Mouse (Mus musculus) heart, embryonic 13.5 days (tissue): Measurements from ENCODE around the gene Col11a2. TPM values are rescaled to one million over a fixed set of nuclear protein-coding genes. Genes with fewer than 3 reads are reported as not detected.
A peak's percentile ranks its signal among the peaks of the same experiment; 100 is the strongest.

Experiments used
- ATAC-seq: fragments of 200-750 bp; cut with Nextera tagmentation; 2 replicates; pipeline ENCODE4 v1.8.0; 2017; ENCODE audit warnings: moderate TSS enrichment; ENCODE audit not compliant: insufficient number of reproducible peaks, low FRiP score, low TSS enrichment; ENCODE audit errors: extremely low read depth
- H3K27ac ChIP-seq: fragments of 300-500 bp; sonication (generic); replicated peaks from 2 replicates; pipeline ENCODE4 v1.5.1; 2015; ENCODE audit warnings: moderate library complexity, mild to moderate bottlenecking, inconsistent platforms
- H3K27me3 ChIP-seq: fragments of 300-500 bp; sonication (generic); replicated peaks from 2 replicates; pipeline ENCODE4 v1.6.1; 2015; ENCODE audit warnings: mild to moderate bottlenecking, inconsistent platforms
- H3K36me3 ChIP-seq: fragments of 300-500 bp; sonication (generic); 2 replicates; pipeline ENCODE4 v1.6.1; 2015; ENCODE audit warnings: mild to moderate bottlenecking, inconsistent platforms
- H3K4me1 ChIP-seq: fragments of 300-500 bp; sonication (generic); 2 replicates; pipeline ENCODE4 v1.6.1; 2015; ENCODE audit warnings: inconsistent platforms
- H3K4me2 ChIP-seq: fragments of 300-500 bp; sonication (generic); 2 replicates; pipeline ENCODE4 v1.6.1; 2015; ENCODE audit warnings: inconsistent platforms, mild to moderate bottlenecking, moderate library complexity
- H3K4me3 ChIP-seq: fragments of 300-500 bp; sonication (generic); 2 replicates; pipeline ENCODE4 v1.5.1; 2015; ENCODE audit warnings: moderate library complexity, mild to moderate bottlenecking, inconsistent platforms
- H3K9ac ChIP-seq: fragments of 300-500 bp; sonication (generic); 2 replicates; pipeline ENCODE4 v1.6.1; 2015; ENCODE audit warnings: inconsistent platforms, mild to moderate bottlenecking, moderate library complexity
- H3K9me3 ChIP-seq: fragments of 300-500 bp; sonication (generic); 2 replicates; pipeline ENCODE4 v1.6.1; 2016; ENCODE audit warnings: inconsistent platforms
- WGBS: fragments of 180-500 bp; shearing (Covaris S2); methylation state at CpG from one replicate; pipeline ENCODE4 v1.1.7; 2015; ENCODE audit warnings: mixed read lengths; 5-methylcytosine and 5-hydroxymethylcytosine counted together
- polyA plus RNA-seq: library from polyadenylated mRNA; unstranded; fragments of >200 nt; fragmentation: Nextera tagmentation; extraction: Ambion mirVana; gene quantifications from 2 replicates; pipeline ENCODE4 v1.2.1, GENCODE M21; 2015

The Col11a2 gene
- polyA plus RNA-seq, 1 experiment from 2014 or later: 0.64 TPM

DNA sequence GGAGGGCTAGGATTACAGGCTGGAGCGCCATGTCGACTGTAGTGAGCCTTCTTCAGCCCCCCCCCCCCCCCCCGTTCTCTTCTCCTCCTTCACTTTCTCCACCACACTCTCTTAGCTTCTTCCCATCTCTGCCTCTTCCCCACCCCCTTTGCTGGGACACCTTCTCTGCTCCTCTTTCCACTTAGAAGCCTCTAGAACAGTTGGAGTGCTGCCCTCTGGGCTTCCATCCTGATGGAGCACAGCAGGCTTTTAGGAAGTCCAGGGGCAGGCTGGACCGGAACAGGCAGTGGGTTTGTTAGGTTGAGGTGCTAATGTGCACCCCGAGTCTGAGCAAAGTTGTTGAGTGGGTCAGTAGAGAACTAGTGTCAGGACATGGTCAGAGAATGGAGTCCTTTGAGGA lies 29.1 kb upstream of the Col11a2 start:
- Histone ChIP-seq H3K36me3 (no peaks in the 10 kb centered on the region), H3K27me3 (peaks cover 27% of the 10 kb centered on the region), H3K4me1 (no peaks in the 10 kb centered on the region), H3K4me2 (no peak overlapping the region), H3K4me3 (no peak overlapping the region), H3K9me3 (0 out of 2 replicates have a peak, but pooled peaks cover 3% of the 10 kb centered on the region), H3K9ac (no peak overlapping the region), H3K27ac (no peak overlapping the region)
- 71% methylated on average over 5 of the region's 5 CpGs for WGBS
- no peak for ATAC-seq

DNA sequence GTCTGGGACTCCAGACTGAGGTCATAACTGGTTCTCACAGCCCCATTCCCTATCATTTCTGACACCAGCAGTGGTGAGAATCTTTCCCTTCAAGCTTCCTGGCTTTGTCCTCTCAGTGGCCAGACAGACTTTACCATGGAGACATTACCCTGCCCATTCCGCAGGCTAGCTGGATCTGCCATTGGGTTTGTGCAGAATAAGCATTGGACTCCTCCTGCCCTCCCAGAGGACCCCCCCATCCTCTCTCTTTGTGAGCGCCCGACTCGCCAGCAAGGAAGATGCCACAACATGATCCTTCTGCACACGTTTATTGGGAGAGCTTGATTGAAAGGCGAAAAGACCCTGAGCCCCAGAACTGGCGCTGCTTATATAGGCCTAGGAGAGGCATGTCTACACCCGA lies 25.8 kb upstream of the Col11a2 start:
- no peak overlapping the region for H3K9ac ChIP-seq
- no peaks in the 10 kb centered on the region for H3K36me3 ChIP-seq
- peaks cover 11% of the 10 kb centered on the region; the same call in 1 of the 2 replicates for H3K27me3 ChIP-seq
- no peak overlapping the region for H3K4me2 ChIP-seq
- WGBS: 88% methylated on average over 8 of the region's 8 CpGs
- H3K4me3 ChIP-seq: no peak overlapping the region
- H3K9me3 ChIP-seq: peaks cover 5% of the 10 kb centered on the region; the same call in 1 of the 2 replicates
- no peak overlapping the region for H3K27ac ChIP-seq
- no peak for ATAC-seq
- H3K4me1 ChIP-seq: no peaks in the 10 kb centered on the region

DNA sequence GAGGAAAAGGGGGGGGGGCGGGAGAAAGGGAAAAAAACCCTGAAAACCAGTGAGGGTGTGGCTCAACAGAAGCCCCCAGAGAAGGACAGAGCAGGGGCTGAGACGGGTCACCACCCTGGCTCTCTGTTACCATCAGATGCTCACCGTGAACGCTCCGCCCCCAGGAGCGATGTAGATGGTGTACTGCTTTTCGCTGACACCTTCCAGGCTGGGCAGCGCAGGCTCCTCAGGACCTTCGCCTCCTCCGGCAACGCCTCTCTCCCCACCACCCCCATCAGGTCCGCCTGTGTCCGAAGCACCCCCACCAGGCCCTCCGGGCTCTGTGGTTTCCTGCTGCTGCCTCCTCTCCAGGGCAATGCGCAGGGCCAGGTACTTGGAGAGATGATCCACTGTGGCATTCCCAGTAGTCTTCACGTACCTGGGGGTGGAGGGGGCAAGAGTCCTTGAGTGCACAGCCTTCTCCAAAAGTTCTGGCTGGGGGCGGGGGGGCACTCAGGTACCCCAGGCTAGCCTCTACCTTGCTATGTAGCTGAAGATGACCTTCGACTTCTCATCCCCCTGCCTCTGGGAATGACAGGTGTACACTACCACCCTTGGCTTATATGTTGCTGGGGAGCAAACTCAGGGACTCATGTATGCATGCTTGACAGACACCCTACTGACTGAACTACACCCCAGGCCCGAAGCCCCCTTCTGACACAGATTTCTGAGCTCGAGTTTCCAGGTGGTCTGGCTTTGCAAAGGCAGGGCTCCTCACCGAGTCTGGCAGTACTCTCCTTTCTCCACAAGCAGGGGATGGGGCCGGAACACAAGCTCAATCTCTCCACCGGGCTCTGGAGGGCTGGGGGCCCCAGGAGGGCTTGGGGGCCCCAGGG lies 17.5 kb upstream of the Col11a2 start:
- WGBS: 92% methylated on average over 23 of the region's 23 CpGs
- Histone ChIP-seq H3K4me1 (peaks cover 24% of the 10 kb centered on the region), H3K27me3 (no peaks in the 10 kb centered on the region), H3K27ac (no peak overlapping the region), H3K4me3 (no peak overlapping the region), H3K36me3 (peaks cover 34% of the 10 kb centered on the region), H3K9me3 (peaks cover 18% of the 10 kb centered on the region), H3K4me2 (no peak overlapping the region), H3K9ac (no peak overlapping the region)
- ATAC-seq: no peak

DNA sequence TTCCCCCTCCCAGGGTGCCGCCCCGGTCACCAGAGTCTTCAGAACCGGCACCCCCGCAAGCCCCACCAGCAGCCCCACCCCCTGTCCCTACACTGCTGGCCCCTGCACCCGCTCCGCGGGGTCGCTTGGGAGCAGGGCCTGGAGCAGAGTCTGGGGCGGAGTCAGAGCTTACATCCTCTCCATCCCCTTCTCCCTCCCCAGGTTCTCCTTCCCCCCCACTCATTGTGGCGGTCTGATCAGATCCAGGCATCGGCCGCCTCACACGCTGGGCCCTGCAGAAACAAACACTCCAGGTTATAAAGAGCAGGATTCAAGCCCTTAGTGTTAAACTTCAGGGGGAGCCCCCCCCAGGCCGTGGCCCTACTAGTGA lies 16.8 kb upstream of the Col11a2 start:
- no peak overlapping the region for H3K27ac ChIP-seq
- no peaks in the 10 kb centered on the region for H3K27me3 ChIP-seq
- 85% methylated on average over 14 of the region's 14 CpGs for WGBS

DNA sequence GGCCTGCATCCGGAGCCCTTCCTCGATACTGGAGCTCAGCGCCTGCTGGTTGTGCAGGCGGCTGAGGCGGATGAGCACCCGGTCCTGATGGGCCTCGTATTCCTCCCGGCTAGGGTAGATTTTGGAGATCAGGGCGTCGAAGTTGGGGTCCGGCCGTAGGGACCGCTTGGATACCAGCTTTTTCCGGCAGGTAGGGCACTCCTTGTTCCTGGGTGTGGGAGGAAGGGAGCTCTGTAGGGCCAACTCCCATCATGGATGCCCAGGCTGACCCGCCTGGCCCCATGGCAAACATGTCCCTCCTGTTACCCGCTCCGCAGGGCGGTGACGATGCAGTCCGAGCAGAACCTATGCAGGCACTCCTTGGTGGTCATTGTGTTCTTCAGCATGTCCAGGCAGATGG lies 16.2 kb upstream of the Col11a2 start:
- no peak for ATAC-seq
- WGBS: 93% methylated on average over 20 of the region's 20 CpGs
- no peak overlapping the region for H3K4me2 ChIP-seq
- peaks cover 32% of the 10 kb centered on the region for H3K4me1 ChIP-seq
- no peak overlapping the region for H3K4me3 ChIP-seq
- peaks cover 16% of the 10 kb centered on the region for H3K9me3 ChIP-seq
- H3K27ac ChIP-seq: no peak overlapping the region
- H3K9ac ChIP-seq: no peak overlapping the region
- no peaks in the 10 kb centered on the region for H3K27me3 ChIP-seq
- peaks cover 35% of the 10 kb centered on the region for H3K36me3 ChIP-seq

More for the DNA sequence above, 16.8 kb upstream of the Col11a2 start:
- Histone ChIP-seq H3K4me2 (no peak overlapping the region), H3K4me3 (no peak overlapping the region), H3K9me3 (peaks cover 16% of the 10 kb centered on the region), H3K9ac (no peak overlapping the region), H3K36me3 (peaks cover 34% of the 10 kb centered on the region), H3K4me1 (peaks cover 30% of the 10 kb centered on the region)
- no peak for ATAC-seq

DNA sequence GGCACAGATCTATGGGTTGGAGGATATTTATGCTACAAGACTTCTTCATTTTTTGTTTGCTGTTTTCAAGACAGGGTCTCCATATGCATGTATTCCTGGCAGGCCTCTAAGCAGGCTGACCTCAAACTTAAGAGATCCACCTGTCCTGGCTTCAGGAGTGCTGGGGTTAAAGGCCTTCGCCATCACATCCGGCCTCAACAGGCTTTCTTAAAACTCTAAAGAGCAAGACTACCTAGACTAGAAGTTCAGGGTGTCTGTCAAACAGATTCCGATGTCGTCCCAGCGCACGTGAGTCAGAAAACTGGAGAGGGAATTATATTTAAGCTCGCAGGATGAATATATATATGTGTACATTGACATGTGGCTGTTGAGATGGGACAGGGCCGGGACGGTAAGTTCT lies 15.6 kb upstream of the Col11a2 start:
- H3K9ac ChIP-seq: peak overlapping the region; percentile 97
- H3K36me3 ChIP-seq: peaks cover 42% of the 10 kb centered on the region
- H3K27me3 ChIP-seq: no peaks in the 10 kb centered on the region
- peaks cover 39% of the 10 kb centered on the region for H3K4me1 ChIP-seq
- ATAC-seq: no peak
- WGBS: 61% methylated on average over 9 of the region's 9 CpGs
- peaks cover 16% of the 10 kb centered on the region for H3K9me3 ChIP-seq
- peak overlapping the region; percentile 88; the same call in 1 of the 2 replicates for H3K27ac ChIP-seq
- peak overlapping the region; percentile 87 for H3K4me3 ChIP-seq
- H3K4me2 ChIP-seq: peak overlapping the region; percentile 98

DNA sequence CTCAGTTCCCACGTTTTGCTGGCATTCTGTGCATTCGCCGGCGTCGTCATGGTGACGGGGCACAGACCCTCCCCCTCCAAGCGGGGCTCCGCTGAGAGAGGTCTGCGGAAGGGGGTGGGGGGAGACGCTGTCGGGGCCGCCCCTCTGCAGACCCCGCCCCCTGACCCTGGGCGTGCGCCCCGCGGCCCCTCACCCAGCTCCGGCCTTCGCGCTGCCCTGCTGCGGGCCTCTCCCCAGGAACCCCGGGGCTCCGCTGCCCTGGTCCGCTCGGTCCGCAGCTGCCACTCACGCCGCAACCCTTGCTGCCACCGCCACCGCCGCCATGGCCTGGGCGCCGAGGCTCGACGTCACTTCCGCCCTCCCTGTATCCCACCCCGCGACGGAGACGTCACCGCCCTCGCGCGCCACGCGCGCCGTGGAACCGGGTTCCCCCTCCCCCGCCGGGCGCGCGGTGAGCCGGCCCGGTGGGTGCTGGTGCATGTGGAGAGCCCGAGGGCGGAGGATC lies 14.9 kb upstream of the Col11a2 start, which contains the start of gene Ring1:
Gene Ring1 (minus strand): TSS at position 364 of the 505 bp plus-strand sequence.
- Histone ChIP-seq H3K9me3 (peaks cover 10% of the 10 kb centered on the region), H3K27me3 (no peaks in the 10 kb centered on the region), H3K27ac (peak within 1 kb of the TSS; percentile 88), H3K4me2 (peak within 1 kb of the TSS; percentile 98), H3K36me3 (peaks cover 49% of the 10 kb centered on the region), H3K4me1 (peaks cover 46% of the 10 kb centered on the region), H3K9ac (peak within 1 kb of the TSS; percentile 97), H3K4me3 (peak within 1 kb of the TSS; percentile 87)
- peak; percentile 42; the same call in 1 of the 2 replicates for ATAC-seq
- 0% methylated on average over 49 of the region's 58 CpGs for WGBS

DNA sequence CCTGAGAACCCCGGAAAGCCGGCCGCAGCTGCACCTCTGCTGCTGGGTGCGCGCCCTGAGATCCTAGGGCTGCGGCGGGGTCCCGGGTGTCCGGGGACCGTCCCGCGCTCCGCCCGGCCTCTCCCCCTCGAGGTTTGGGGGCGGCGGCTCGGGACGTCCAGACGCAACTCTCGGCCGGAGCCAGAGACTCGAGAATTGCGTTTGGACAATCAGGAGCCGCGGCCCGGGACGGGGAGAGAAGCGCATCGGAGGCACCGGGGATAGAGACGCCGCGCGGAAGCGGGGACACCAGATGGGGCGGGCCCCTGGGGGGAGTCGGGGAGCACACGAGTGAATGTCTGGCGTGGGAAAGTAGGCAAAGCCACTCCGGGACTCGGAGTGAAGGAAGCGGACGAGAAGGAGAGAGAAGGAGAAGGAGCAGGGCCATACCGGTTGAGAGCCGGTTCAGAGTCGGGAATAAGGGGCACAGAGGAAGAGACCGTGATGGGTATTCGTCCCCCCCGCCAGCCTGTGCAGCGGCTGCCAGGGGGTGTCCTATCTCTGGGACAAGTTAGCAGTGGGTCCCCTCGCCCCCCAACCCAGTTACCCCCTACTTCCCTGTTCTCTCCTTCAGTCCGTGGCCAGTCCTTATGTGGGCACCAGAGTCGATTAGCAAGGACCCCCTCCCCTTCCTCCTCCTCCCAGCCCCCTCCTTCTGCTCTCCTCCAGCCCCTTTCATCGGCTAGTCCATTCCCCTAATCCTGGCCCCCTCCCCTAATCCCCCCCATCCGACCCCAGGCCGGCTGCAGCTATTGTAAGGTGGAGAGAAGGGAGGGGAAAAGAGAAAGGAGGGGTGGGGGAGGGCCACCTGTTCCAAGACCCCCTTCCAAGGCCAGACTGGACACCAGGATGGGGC lies 14.1 kb upstream of the Col11a2 start:
- Histone ChIP-seq H3K9ac (peak overlapping the region; percentile 97), H3K27ac (peak overlapping the region; percentile 88), H3K9me3 (peaks cover 2% of the 10 kb centered on the region), H3K27me3 (no peaks in the 10 kb centered on the region), H3K36me3 (peaks cover 54% of the 10 kb centered on the region), H3K4me2 (peak overlapping the region; percentile 98), H3K4me3 (peak overlapping the region; percentile 87), H3K4me1 (peaks cover 53% of the 10 kb centered on the region)
- 0 out of 2 replicates have a peak, but pooled peaks have one; percentile 0 for ATAC-seq
- WGBS: under 1% methylated on average over 57 of the region's 57 CpGs

DNA sequence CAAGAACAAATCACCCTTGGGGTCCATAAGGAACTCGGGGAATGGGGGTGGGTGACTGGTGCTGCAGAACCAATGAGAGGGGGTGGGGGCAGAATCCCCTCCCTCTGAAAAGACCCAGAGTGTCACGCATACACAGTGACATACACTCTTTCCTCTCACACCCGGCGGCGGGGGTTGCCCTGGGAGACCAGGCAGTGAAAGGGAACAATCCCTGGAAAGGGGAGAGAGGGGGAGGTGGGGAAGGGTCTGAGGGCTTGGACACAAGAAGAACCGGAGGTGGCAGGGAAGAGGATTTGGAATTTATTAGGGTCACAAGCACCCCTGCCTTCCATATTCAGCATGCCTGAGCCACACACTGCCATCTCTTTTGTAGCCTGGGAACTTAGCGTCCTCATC lies 13.5 kb upstream of the Col11a2 start:
- no peak for ATAC-seq
- H3K4me2 ChIP-seq: peak overlapping the region; percentile 98
- no peaks in the 10 kb centered on the region for H3K9me3 ChIP-seq
- 16% methylated on average over 7 of the region's 7 CpGs for WGBS
- peak overlapping the region; percentile 97 for H3K9ac ChIP-seq
- H3K36me3 ChIP-seq: peaks cover 50% of the 10 kb centered on the region
- H3K4me1 ChIP-seq: peaks cover 60% of the 10 kb centered on the region
- no peaks in the 10 kb centered on the region for H3K27me3 ChIP-seq
- peak overlapping the region; percentile 87 for H3K4me3 ChIP-seq
- no peak overlapping the region for H3K27ac ChIP-seq

DNA sequence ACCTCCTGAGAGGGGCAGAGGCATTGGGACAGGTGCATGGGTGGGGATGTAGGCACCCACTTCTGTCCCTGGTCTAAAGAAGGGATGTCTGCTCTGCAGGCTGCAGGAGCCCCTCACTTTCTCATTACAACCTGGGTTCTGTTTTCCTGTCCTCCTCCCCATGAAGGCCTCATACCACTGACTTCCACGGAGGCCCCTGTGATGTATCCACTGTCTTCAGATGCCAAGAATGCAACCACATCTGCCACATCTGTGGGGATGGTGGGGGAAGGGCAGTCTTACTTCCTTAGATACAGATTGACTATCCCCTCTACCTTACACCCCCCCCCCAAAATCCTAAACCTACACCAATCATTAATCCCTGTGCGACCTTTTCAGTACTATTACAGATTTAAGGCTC lies 13.0 kb upstream of the Col11a2 start:
- H3K4me2 ChIP-seq: peak overlapping the region; percentile 98

More for the DNA sequence above, 13.0 kb upstream of the Col11a2 start:
- Histone ChIP-seq H3K36me3 (peaks cover 45% of the 10 kb centered on the region), H3K4me1 (peaks cover 61% of the 10 kb centered on the region), H3K9ac (peak overlapping the region; percentile 88; the same call in 1 of the 2 replicates), H3K27me3 (no peaks in the 10 kb centered on the region), H3K4me3 (peak overlapping the region; percentile 87), H3K9me3 (no peaks in the 10 kb centered on the region), H3K27ac (no peak overlapping the region)
- ATAC-seq: no peak
- 46% methylated on average over 2 of the region's 2 CpGs for WGBS
